Mouse (Mus musculus): ENCODE measurements at regions not wholly inside any gene's neighbourhood (a gene's known extent, or its start where the extent isn't known, plus 50 kb on each side); places are given as distances from the start of the nearest gene placed in this dataset.

GRCm38 (mm10) chr3:42228399-42228755 lies 486.0 kb downstream of the D3Ertd751e start:
- no peaks in the 10 kb centered on the region for H3K4me1 ChIP-seq
- no peak overlapping the region for H3K4me3 ChIP-seq
- H3K4me2 ChIP-seq = no peak overlapping the region
- H3K27me3 ChIP-seq = no peaks in the 10 kb centered on the region
- H3K9ac ChIP-seq = no peak overlapping the region
- no peak overlapping the region for H3K27ac ChIP-seq
- no peaks in the 10 kb centered on the region for H3K9me3 ChIP-seq
- WGBS = 85% methylated on average over 3 of the region's 3 CpGs
- H3K36me3 ChIP-seq = no peaks in the 10 kb centered on the region
- no peak for ATAC-seq (ENCODE audit: borderline replicate concordance, extremely low read depth, low FRiP score, low TSS enrichment)

- no peak overlapping the region for H3K4me2 ChIP-seq
- H3K4me3 ChIP-seq = no peak overlapping the region
- H3K4me1 ChIP-seq = no peaks in the 10 kb centered on the region
- no peak for ATAC-seq (ENCODE audit: borderline replicate concordance, extremely low read depth, low FRiP score, low TSS enrichment)
- no peaks in the 10 kb centered on the region for H3K27me3 ChIP-seq
- H3K9ac ChIP-seq = no peak overlapping the region
- WGBS = 60% methylated on average over 5 of the region's 5 CpGs
- no peaks in the 10 kb centered on the region for H3K9me3 ChIP-seq
- no peaks in the 10 kb centered on the region for H3K36me3 ChIP-seq
- H3K27ac ChIP-seq = no peak overlapping the region
These were observed 489.9 kb downstream of the D3Ertd751e start for GRCm38 (mm10) chr3:42232268-42232667.

GRCm38 (mm10) chr3:42233756-42234155 lies 491.3 kb downstream of the D3Ertd751e start:
- 72% methylated on average over 3 of the region's 3 CpGs for WGBS

GRCm38 (mm10) chr3:42235515-42235914 lies 493.1 kb downstream of the D3Ertd751e start:
- H3K27me3 ChIP-seq = no peaks in the 10 kb centered on the region
- H3K9me3 ChIP-seq = no peaks in the 10 kb centered on the region
- H3K4me2 ChIP-seq = no peak overlapping the region
- no peak overlapping the region for H3K27ac ChIP-seq
- no peaks in the 10 kb centered on the region for H3K4me1 ChIP-seq
- no peak overlapping the region for H3K9ac ChIP-seq
- no peak overlapping the region for H3K4me3 ChIP-seq
- no peak for ATAC-seq (ENCODE audit: borderline replicate concordance, extremely low read depth, low FRiP score, low TSS enrichment)
- H3K36me3 ChIP-seq = no peaks in the 10 kb centered on the region
- 80% methylated on average over 1 of the region's 1 CpGs for WGBS

More at GRCm38 (mm10) chr3:42233756-42234155, 491.3 kb downstream of the D3Ertd751e start:
- Histone ChIP-seq H3K9ac (no peak overlapping the region), H3K4me3 (no peak overlapping the region), H3K4me1 (no peaks in the 10 kb centered on the region), H3K27me3 (no peaks in the 10 kb centered on the region), H3K4me2 (no peak overlapping the region), H3K9me3 (no peaks in the 10 kb centered on the region), H3K27ac (no peak overlapping the region), H3K36me3 (no peaks in the 10 kb centered on the region)
- no peak for ATAC-seq (ENCODE audit: borderline replicate concordance, extremely low read depth, low FRiP score, low TSS enrichment)

Data from lung, embryonic 15.5 days (tissue).